Mouse (Mus musculus): Measurements from ENCODE around the gene Ubn1.

- TF ChIP-seq CTCF (IDR thresholded peaks at IDR 0.05; ENCODE audit: extremely low read depth, insufficient read depth, insufficient read length, insufficient replicate concordance) (no peak), POLR2A (IDR thresholded peaks at IDR 0.05; ENCODE audit: low read depth, low read length) (no peak)
Observed at GRCm38 (mm10) chr16:5035591-5035990, 14.3 kb upstream of the Ubn1 start.
